Mouse (Mus musculus) Patski (cell line): ENCODE measurements around the gene Pigb. TPM values are rescaled to one million over a fixed set of nuclear protein-coding genes. Genes with fewer than 3 reads are reported as not detected.

Experiments
- ATAC-seq: fragments of 100-300 bp; one replicate; pipeline ENCODE4 v1.8.0; 2021
- CTCF ChIA-PET: fragments of 350-600 bp; sonication (Branson Sonifier 250); formaldehyde crosslinking; loops from one replicate; lab custom pipeline; 2022; ENCODE audit warnings: inconsistent platforms; lab: Charles Lee
- POLR2A ChIA-PET: fragments of 350-600 bp; sonication (Branson Sonifier 250); formaldehyde crosslinking; loops from one replicate; lab custom pipeline; 2022; ENCODE audit warnings: antibody characterized with exemption, inconsistent platforms; lab: Charles Lee
- DNase-seq: peaks from one replicate; pipeline ENCODE4 v3.0.0-alpha.2; 2011; ENCODE audit warnings: low read depth, low spot score
- H3K27me3 ChIP-seq: fragments of 371-371 bp; one replicate; pipeline ENCODE4 v1.5.1; 2021
- CTCF ChIP-seq: fragments of 100-300 bp; IDR thresholded peaks from one replicate; pipeline ENCODE4 v1.5.1; 2021
- in situ Hi-C: fragments of 300-500 bp; cut with MboI; formaldehyde crosslinking; loops from 3 replicates; pipeline ENCODE4 v1.11.1; 2018; ENCODE audit warnings: low pct_unique_long_range_greater_than_20kb, mixed read lengths
- polyA plus RNA-seq: library from polyadenylated mRNA; unstranded; gene quantifications from one replicate; pipeline ENCODE4 v1.2.3, GENCODE M21; 2021

The Pigb gene
- polyA plus RNA-seq, 1 experiment from 2014 or later, result 23.3 TPM

- TF ChIP-seq CTCF, result no peak
- no peaks in the 10 kb centered on the region for H3K27me3 ChIP-seq
- CTCF ChIA-PET, result no interaction called here
- in situ Hi-C loops, result no loop called here
- ATAC-seq (no peak), DNase-seq (no peak)
- POLR2A ChIA-PET, result no interaction called here
Measured at GRCm38 (mm10) chr9:73019841-73020240, 20.3 kb downstream of the Pigb start.

GRCm38 (mm10) chr9:73014724-73015123 lies 25.5 kb downstream of the Pigb start:
- POLR2A ChIA-PET, result no interaction called here
- ATAC-seq (no peak), DNase-seq (no peak)
- in situ Hi-C loops, result no loop called here
- TF ChIP-seq CTCF, result no peak
- no peaks in the 10 kb centered on the region for H3K27me3 ChIP-seq
- CTCF ChIA-PET, result interaction anchor here (2.0 kb wide), 1 partner anchor 77 kb away, joined by 5 read pairs; no protein-coding TSS in a partner anchor

- CTCF ChIA-PET, result interaction anchor here (0.9 to 1.6 kb wide), 7 partner anchors 8 to 79 kb away, joined by 3 to 4 read pairs (median 3); no protein-coding TSS in a partner anchor
- no peak for TF ChIP-seq CTCF
- in situ Hi-C loops, result no loop called here
- ATAC-seq, result no peak
- DNase-seq, result no peak
- H3K27me3 ChIP-seq, result no peaks in the 10 kb centered on the region
- POLR2A ChIA-PET, result interaction anchor here (0.5 kb wide), 1 partner anchor 213 kb away, joined by 3 read pairs; no protein-coding TSS in a partner anchor
Measured at GRCm38 (mm10) chr9:73012629-73013028, 27.5 kb downstream of the Pigb start.

GRCm38 (mm10) chr9:73008384-73008783 lies 31.8 kb downstream of the Pigb start:
- no peak for DNase-seq
- no peaks in the 10 kb centered on the region for H3K27me3 ChIP-seq
- CTCF ChIA-PET, result interaction anchor here (1.3 kb wide), 1 partner anchor 24 kb away, joined by 3 read pairs; no protein-coding TSS in a partner anchor
- in situ Hi-C loops, result no loop called here
- POLR2A ChIA-PET, result interaction anchor here (0.7 kb wide), 1 partner anchor 200 kb away, joined by 4 read pairs; no protein-coding TSS in a partner anchor
- no peak for TF ChIP-seq CTCF
- no peak for ATAC-seq

GRCm38 (mm10) chr9:73006175-73006574 lies 34.0 kb downstream of the Pigb start:
- ChIA-PET POLR2A (no interaction called here), CTCF (no interaction called here)
- DNase-seq, result no peak
- no peaks in the 10 kb centered on the region for H3K27me3 ChIP-seq
- in situ Hi-C loops, result no loop called here
- TF ChIP-seq CTCF, result peak; percentile 45
- ATAC-seq, result no peak

GRCm38 (mm10) chr9:73005106-73005505 lies 35.1 kb downstream of the Pigb start:
- in situ Hi-C loops, result no loop called here
- no peaks in the 10 kb centered on the region for H3K27me3 ChIP-seq
- ChIA-PET POLR2A (no interaction called here), CTCF (no interaction called here)
- ATAC-seq (no peak), DNase-seq (no peak)
- no peak for TF ChIP-seq CTCF

GRCm38 (mm10) chr9:73004076-73004475 lies 36.1 kb downstream of the Pigb start:
- ChIA-PET CTCF (interaction anchor here (1.1 kb wide), 1 partner anchor 9 kb away, joined by 4 read pairs; no protein-coding TSS in a partner anchor), POLR2A (no interaction called here)
- DNase-seq, result no peak
- no peak for ATAC-seq
- no peak for TF ChIP-seq CTCF
- in situ Hi-C loops, result no loop called here
- H3K27me3 ChIP-seq, result no peaks in the 10 kb centered on the region

- no peak for TF ChIP-seq CTCF
- DNase-seq (no peak), ATAC-seq (no peak)
- ChIA-PET CTCF (interaction anchor here (1.1 kb wide), 1 partner anchor 11 kb away, joined by 4 read pairs; no protein-coding TSS in a partner anchor), POLR2A (no interaction called here)
- H3K27me3 ChIP-seq, result no peaks in the 10 kb centered on the region
- in situ Hi-C loops, result no loop called here
Measured at GRCm38 (mm10) chr9:73002177-73002576, 38.0 kb downstream of the Pigb start.

GRCm38 (mm10) chr9:73001314-73002011 lies 38.7 kb downstream of the Pigb start:
- CTCF ChIA-PET, result interaction anchor here (1.1 kb wide), 1 partner anchor 12 kb away, joined by 4 read pairs; no protein-coding TSS in a partner anchor
- no peaks in the 10 kb centered on the region for H3K27me3 ChIP-seq
- POLR2A ChIA-PET, result no interaction called here
- no peak for DNase-seq
- no peak for ATAC-seq
- in situ Hi-C loops, result no loop called here
- no peak for TF ChIP-seq CTCF

- CTCF ChIA-PET, result interaction anchor here (0.7 to 2.0 kb wide), 2 partner anchors 10 to 11 kb away, joined by 3 to 5 read pairs; no protein-coding TSS in a partner anchor
- DNase-seq (no peak), ATAC-seq (no peak)
- no peak for TF ChIP-seq CTCF
- POLR2A ChIA-PET, result no interaction called here
- in situ Hi-C loops, result no loop called here
- H3K27me3 ChIP-seq, result no peaks in the 10 kb centered on the region
Measured at GRCm38 (mm10) chr9:73000487-73000886, 39.7 kb downstream of the Pigb start.

- DNase-seq (no peak), ATAC-seq (no peak)
- no peaks in the 10 kb centered on the region for H3K27me3 ChIP-seq
- ChIA-PET CTCF (interaction anchor here (1.4 to 2.1 kb wide), 2 partner anchors 8 to 48 kb away, joined by 3 to 6 read pairs; partner anchors contain the start of gene Rab27a), POLR2A (no interaction called here)
- no peak for TF ChIP-seq CTCF
- in situ Hi-C loops, result no loop called here
Measured at GRCm38 (mm10) chr9:72996806-72997205, 43.4 kb downstream of the Pigb start.
